Mouse (Mus musculus) thymus, postnatal 0 days (tissue): ENCODE data around the gene Mat2a. TPM values are rescaled to one million over a fixed set of nuclear protein-coding genes. Genes with fewer than 3 reads are reported as not detected.
A peak's percentile ranks its signal among the peaks of the same experiment; 100 is the strongest.
"Not testable (repeated sequence)": the region's sequence is repeated elsewhere in the genome, so short reads cannot be mapped to it uniquely, and the experiment has no call there.

Experiments
- DNase-seq: peaks from one replicate; pipeline ENCODE4 v3.0.0-alpha.2; 2015; ENCODE audit warnings: low spot score
- polyA plus RNA-seq: library from polyadenylated mRNA; unstranded; fragments of >200 nt; fragmentation: Nextera tagmentation; extraction: Ambion mirVana; gene quantifications from 2 replicates; pipeline ENCODE4 v1.2.1, GENCODE M21; 2015

Gene Mat2a
- polyA plus RNA-seq = 356 and 359 TPM in 2 replicates

GRCm38 (mm10) chr6:72439355-72440185 is at the start of gene Mat2a:
TSS of gene Mat2a (minus strand) at chr6:72439558.
- peak; percentile 95 for DNase-seq

- DNase-seq = no peak
Observed at GRCm38 (mm10) chr6:72488850-72489249, 49.5 kb upstream of the Mat2a start.

- DNase-seq = no peak
Observed at GRCm38 (mm10) chr6:72487282-72487681, 47.9 kb upstream of the Mat2a start.

- DNase-seq = no peak
Observed at GRCm38 (mm10) chr6:72486307-72486706, 46.9 kb upstream of the Mat2a start.

GRCm38 (mm10) chr6:72484887-72485286 is 45.5 kb upstream of the Mat2a start:
- no peak for DNase-seq

GRCm38 (mm10) chr6:72482156-72482555 is 42.8 kb upstream of the Mat2a start:
- DNase-seq = no peak

GRCm38 (mm10) chr6:72480422-72480702 is 41.0 kb upstream of the Mat2a start:
- no peak for DNase-seq

GRCm38 (mm10) chr6:72479645-72480421 is 40.5 kb upstream of the Mat2a start:
- no peak for DNase-seq

GRCm38 (mm10) chr6:72478691-72479090 is 39.3 kb upstream of the Mat2a start:
- DNase-seq = not testable (repeated sequence)

GRCm38 (mm10) chr6:72477621-72478020 is 38.3 kb upstream of the Mat2a start:
- DNase-seq = no peak

GRCm38 (mm10) chr6:72476836-72477235 is 37.5 kb upstream of the Mat2a start:
- no peak for DNase-seq

GRCm38 (mm10) chr6:72475221-72475985 is 36.0 kb upstream of the Mat2a start:
- no peak for DNase-seq

GRCm38 (mm10) chr6:72473264-72474041 is 34.1 kb upstream of the Mat2a start:
- DNase-seq = peak; percentile 65

- no peak for DNase-seq
Observed at GRCm38 (mm10) chr6:72466171-72466570, 26.8 kb upstream of the Mat2a start.

GRCm38 (mm10) chr6:72465361-72466157 is 26.2 kb upstream of the Mat2a start:
- DNase-seq = no peak

GRCm38 (mm10) chr6:72462550-72463257 is 23.3 kb upstream of the Mat2a start:
- DNase-seq = not testable (repeated sequence)

GRCm38 (mm10) chr6:72460036-72460801 is 20.9 kb upstream of the Mat2a start:
- no peak for DNase-seq

- no peak for DNase-seq
Observed at GRCm38 (mm10) chr6:72458921-72459320, 19.6 kb upstream of the Mat2a start.

GRCm38 (mm10) chr6:72458418-72458817 is 19.1 kb upstream of the Mat2a start:
- DNase-seq = no peak
